Mouse (Mus musculus) neural tube, embryonic 11.5 days (tissue): ENCODE measurements around the gene Gm44596. TPM values are rescaled to one million over a fixed set of nuclear protein-coding genes. Genes with fewer than 3 reads are reported as not detected.
A peak's percentile ranks its signal among the peaks of the same experiment; 100 is the strongest.

ENCODE experiments used
- ATAC-seq: fragments of 200-750 bp; cut with Nextera tagmentation; 2 replicates; pipeline ENCODE4 v1.8.0; 2017; ENCODE audit warnings: moderate number of reproducible peaks, mild to moderate bottlenecking, moderate TSS enrichment, moderate library complexity; ENCODE audit not compliant: insufficient read depth, low FRiP score, low TSS enrichment
- DNase-seq: peaks from one replicate; pipeline ENCODE4 v3.0.0-alpha.2; 2015; ENCODE audit warnings: low spot score
- H3K27ac ChIP-seq: fragments of 300-500 bp; sonication (generic); 2 replicates; pipeline ENCODE4 v1.5.1; 2014; ENCODE audit warnings: low read depth, mild to moderate bottlenecking, low read length
- H3K27me3 ChIP-seq: fragments of 300-500 bp; sonication (generic); 2 replicates; pipeline ENCODE4 v1.6.1; 2014; ENCODE audit warnings: mild to moderate bottlenecking, low read length, mixed read lengths; ENCODE audit not compliant: control insufficient read depth, insufficient read depth
- H3K36me3 ChIP-seq: fragments of 300-500 bp; sonication (generic); 2 replicates; pipeline ENCODE4 v1.6.1; 2014; ENCODE audit warnings: mild to moderate bottlenecking, low read length, moderate library complexity, mixed read lengths; ENCODE audit not compliant: control insufficient read depth, insufficient read depth
- H3K4me1 ChIP-seq: fragments of 300-500 bp; sonication (generic); 2 replicates; pipeline ENCODE4 v1.6.1; 2014; ENCODE audit warnings: low read length, mixed read lengths; ENCODE audit not compliant: control insufficient read depth, insufficient read depth
- H3K4me2 ChIP-seq: fragments of 300-500 bp; sonication (generic); 2 replicates; pipeline ENCODE4 v1.6.1; 2014; ENCODE audit warnings: low read depth, mild to moderate bottlenecking, moderate library complexity
- H3K4me3 ChIP-seq: fragments of 300-500 bp; sonication (generic); 2 replicates; pipeline ENCODE4 v1.5.1; 2014; ENCODE audit warnings: low read depth, low read length
- H3K9ac ChIP-seq: fragments of 300-500 bp; sonication (generic); 2 replicates; pipeline ENCODE4 v1.6.1; 2014; ENCODE audit warnings: mild to moderate bottlenecking, low read length
- H3K9me3 ChIP-seq: fragments of 300-500 bp; sonication (generic); 2 replicates; pipeline ENCODE4 v1.6.1; 2016; ENCODE audit warnings: low read length; ENCODE audit not compliant: control insufficient read depth
- WGBS: fragments of 180-500 bp; shearing (Covaris S2); extraction: QIAGEN DNeasy Blood & Tissue Kit; methylation state at CpG from one replicate; pipeline ENCODE4 v1.1.7; 2014; 5-methylcytosine and 5-hydroxymethylcytosine counted together
- polyA plus RNA-seq: library from polyadenylated mRNA; unstranded; fragments of >200 nt; fragmentation: Nextera tagmentation; extraction: Ambion mirVana; gene quantifications from 2 replicates; pipeline ENCODE4 v1.2.1, GENCODE M21; 2014

Gm44596 gene
- polyA plus RNA-seq, 1 experiment from 2014 or later: not detected

DNA sequence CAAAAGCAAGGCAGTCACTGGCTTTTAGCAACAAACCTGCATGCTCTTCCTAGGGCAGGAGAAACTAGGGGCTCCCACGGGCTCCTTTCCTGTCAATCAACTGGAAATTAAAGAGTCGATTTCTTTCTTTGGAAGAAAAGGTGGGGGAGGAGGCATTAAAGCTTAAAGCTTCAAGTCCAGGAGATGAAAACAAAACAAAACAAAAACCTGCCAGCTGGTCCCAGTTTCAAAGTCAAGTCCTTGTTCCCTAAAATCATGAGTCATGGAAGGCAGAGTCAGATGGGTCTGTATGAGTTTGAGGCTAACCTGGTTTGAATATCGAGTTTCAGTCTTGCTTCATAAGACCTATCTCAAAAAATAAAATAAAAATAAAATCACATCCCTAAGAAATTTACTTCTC is 21.2 kb upstream of the Gm44596 start:
- H3K4me3 ChIP-seq: no peak overlapping the region
- ATAC-seq (no peak), DNase-seq (no peak)
- WGBS: 75% methylated on average over 3 of the region's 3 CpGs
- H3K27me3 ChIP-seq: no peaks in the 10 kb centered on the region
- H3K9ac ChIP-seq: no peak overlapping the region
- no peak overlapping the region; the same call in 1 of the 2 replicates for H3K4me2 ChIP-seq
- peaks cover 9% of the 10 kb centered on the region; the same call in 1 of the 2 replicates for H3K4me1 ChIP-seq
- H3K36me3 ChIP-seq: no peaks in the 10 kb centered on the region
- H3K9me3 ChIP-seq: no peaks in the 10 kb centered on the region
- H3K27ac ChIP-seq: no peak overlapping the region

DNA sequence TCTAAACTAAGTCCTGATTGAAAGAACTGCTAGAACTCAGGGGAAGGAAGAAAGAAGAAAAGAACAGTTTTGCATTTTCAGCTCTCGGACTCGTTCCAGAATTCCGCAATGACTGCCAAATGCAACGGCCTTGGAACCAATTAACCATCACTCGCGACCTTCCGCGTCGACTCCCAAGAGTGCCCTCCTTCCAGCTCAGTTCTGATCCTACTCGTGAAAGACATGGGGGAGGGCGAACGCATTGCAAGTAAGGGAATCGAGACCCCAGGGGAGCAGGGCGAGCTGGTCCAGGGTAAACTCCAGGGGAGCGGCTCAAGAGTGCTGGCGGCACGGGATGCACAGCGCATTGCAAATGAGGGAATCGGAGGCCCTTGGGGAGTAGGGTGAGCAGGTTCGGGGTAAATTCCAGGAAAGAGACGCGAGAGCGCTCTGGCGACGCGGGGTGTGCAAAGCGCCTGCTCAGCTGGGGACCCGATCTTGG is 20.1 kb upstream of the Gm44596 start:
- WGBS: under 1% methylated on average over 26 of the region's 28 CpGs
- DNase-seq (peak; percentile 19), ATAC-seq (peak; percentile 70)
- H3K9ac ChIP-seq: peak overlapping the region; percentile 74
- H3K27me3 ChIP-seq: no peaks in the 10 kb centered on the region
- peak overlapping the region; percentile 80 for H3K4me2 ChIP-seq
- H3K36me3 ChIP-seq: no peaks in the 10 kb centered on the region
- no peaks in the 10 kb centered on the region for H3K9me3 ChIP-seq
- peaks cover 9% of the 10 kb centered on the region; the same call in 1 of the 2 replicates for H3K4me1 ChIP-seq
- peak overlapping the region; percentile 81 for H3K4me3 ChIP-seq
- H3K27ac ChIP-seq: peak overlapping the region; percentile 76

DNA sequence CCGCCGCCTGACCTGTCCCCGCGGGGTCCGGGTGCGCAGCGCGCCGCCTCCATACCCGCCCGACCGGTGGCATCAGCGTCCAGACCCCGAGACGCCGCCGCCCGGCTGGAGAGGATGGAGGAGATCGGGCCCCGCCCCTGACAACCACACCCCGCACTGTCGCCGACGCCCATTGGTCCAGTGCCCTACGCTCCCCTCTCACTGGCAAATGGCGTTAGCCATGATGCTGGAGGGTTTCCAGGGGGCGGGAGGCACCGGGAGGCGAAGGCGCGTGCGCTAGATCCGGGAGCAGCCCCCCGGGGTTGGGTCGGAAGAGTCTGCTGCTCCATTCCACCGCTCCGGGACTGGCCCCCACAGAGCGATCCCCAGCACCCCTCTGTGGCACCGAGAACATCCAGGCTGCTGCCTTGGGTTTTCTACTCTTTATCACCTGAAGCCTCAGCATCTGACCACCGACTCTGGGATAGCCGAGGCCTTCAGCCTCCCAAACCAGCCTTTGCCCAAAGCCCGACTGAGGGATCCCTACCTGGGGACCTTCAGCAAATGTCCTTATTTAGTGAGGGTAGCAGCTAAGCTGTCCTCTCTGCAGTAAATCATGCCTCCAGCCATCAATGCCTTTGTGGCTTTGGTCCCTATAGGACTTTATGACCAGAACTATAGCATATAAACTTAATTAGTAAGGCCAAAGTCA is 19.4 kb upstream of the Gm44596 start, which contains the start of gene Tulp3:
TSS of gene Tulp3 (minus strand) at position 126 of the 691 bp plus-strand sequence.
- Histone ChIP-seq H3K9me3 (no peaks in the 10 kb centered on the region), H3K4me1 (peaks cover 9% of the 10 kb centered on the region; the same call in 1 of the 2 replicates), H3K27ac (peak within 1 kb of the TSS; percentile 76), H3K36me3 (no peaks in the 10 kb centered on the region), H3K27me3 (no peaks in the 10 kb centered on the region), H3K4me3 (peak within 1 kb of the TSS; percentile 81), H3K9ac (peak within 1 kb of the TSS; percentile 74), H3K4me2 (peak within 1 kb of the TSS; percentile 80)
- DNase-seq (peak; percentile 97), ATAC-seq (peak; percentile 100)
- under 1% methylated on average over 41 of the region's 42 CpGs for WGBS

DNA sequence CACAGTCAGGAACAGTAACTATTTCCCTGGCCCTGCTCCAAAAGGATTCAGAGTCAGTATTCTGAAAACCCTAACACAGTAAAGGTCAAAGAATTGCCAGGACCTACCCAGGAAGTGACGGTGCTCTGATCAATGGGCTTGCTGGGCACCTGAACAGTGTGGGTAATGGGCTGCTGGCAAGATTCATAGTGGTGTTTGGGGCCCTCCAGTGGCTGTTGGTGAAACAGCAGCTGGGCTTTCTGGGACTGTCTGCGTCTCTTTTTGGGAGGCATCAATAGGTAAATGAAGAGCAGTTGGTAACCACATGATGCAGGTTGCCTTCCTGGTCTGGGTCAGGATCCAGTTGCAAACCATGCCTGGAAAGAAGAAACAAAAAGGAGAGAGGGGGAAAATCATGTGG is 16.3 kb upstream of the Gm44596 start:
- peaks cover 15% of the 10 kb centered on the region; the same call in 1 of the 2 replicates for H3K4me1 ChIP-seq
- ATAC-seq (no peak), DNase-seq (peak; percentile 69)
- H3K27me3 ChIP-seq: no peaks in the 10 kb centered on the region
- no peak overlapping the region for H3K4me2 ChIP-seq
- WGBS: 15% methylated on average over 2 of the region's 2 CpGs
- H3K4me3 ChIP-seq: no peak overlapping the region
- no peaks in the 10 kb centered on the region for H3K36me3 ChIP-seq
- H3K9me3 ChIP-seq: no peaks in the 10 kb centered on the region
- no peak overlapping the region for H3K27ac ChIP-seq
- no peak overlapping the region for H3K9ac ChIP-seq

DNA sequence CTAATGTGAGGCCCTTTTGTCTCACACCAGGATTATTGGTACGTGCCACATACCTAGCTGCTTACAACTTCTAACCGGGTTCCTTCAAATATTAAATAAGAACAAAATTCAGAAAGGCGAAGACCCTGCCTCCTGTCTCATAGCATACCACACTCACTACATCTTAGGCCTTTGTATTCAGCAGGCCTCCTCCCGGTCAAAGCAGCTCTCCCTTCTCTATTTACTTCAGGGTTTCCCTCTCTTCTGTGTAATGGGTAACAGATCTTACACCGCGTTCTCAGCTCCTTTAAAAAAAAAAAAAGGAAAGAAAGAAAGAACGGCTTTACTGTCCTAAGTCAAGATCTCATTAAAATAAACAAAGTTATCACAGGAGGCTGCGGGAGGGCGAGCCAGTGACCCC is 13.4 kb upstream of the Gm44596 start:
- Histone ChIP-seq H3K36me3 (peaks cover 4% of the 10 kb centered on the region), H3K9ac (peak overlapping the region; percentile 95), H3K27me3 (no peaks in the 10 kb centered on the region), H3K27ac (peak overlapping the region; percentile 91), H3K9me3 (no peaks in the 10 kb centered on the region), H3K4me3 (peak overlapping the region; percentile 71), H3K4me1 (peaks cover 9% of the 10 kb centered on the region; the same call in 1 of the 2 replicates), H3K4me2 (peak overlapping the region; percentile 79)
- 19% methylated on average over 9 of the region's 9 CpGs for WGBS
- DNase-seq: no peak
- no peak for ATAC-seq

DNA sequence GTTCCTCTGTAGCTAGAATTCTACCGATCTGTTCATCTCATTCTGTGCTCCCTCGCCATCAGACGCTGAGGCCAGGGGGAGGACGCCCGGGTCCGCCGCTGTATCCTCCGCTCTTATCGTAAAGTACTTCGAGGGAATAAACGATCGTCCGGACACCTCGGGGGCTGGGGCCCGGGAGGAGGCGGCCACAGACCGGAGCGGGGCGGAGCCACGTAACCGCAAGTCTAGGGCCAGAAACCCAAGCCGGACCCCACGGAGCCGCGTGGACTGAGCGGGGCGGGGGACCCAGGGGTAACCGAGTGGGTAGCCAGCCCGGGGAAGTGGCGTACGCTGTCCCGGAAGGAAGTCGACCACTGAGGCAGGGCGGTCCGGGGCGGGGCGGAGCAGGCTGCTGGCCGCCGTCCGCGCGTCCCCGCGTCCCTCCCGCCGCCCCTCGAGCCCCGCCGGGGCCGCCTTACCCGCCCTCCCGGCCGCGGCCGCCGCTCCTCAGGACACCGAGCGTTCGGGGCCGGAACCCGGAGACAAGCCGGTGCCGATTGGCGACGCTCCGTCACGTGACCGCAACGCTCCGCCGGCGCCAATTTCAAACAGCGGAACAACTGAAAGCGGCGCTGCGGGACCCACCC is 12.8 kb upstream of the Gm44596 start, which contains the start of the genes Rhno1 and Foxm1:
TSS of gene Rhno1 (minus strand) at position 531 of the 626 bp plus-strand sequence.
TSS of gene Foxm1 (plus strand) at position 587 of the 626 bp plus-strand sequence.
- WGBS: 1% methylated on average over 65 of the region's 76 CpGs
- DNase-seq: peak; percentile 88
- Histone ChIP-seq H3K4me1 (peaks cover 9% of the 10 kb centered on the region; the same call in 1 of the 2 replicates), H3K9ac (peak within 1 kb of the TSS; percentile 95), H3K4me2 (peak within 1 kb of the TSS; percentile 79), H3K27me3 (no peaks in the 10 kb centered on the region), H3K4me3 (peak within 1 kb of the TSS; percentile 71), H3K36me3 (peaks cover 7% of the 10 kb centered on the region), H3K27ac (peak within 1 kb of the TSS; percentile 91), H3K9me3 (no peaks in the 10 kb centered on the region)
- peak; percentile 89 for ATAC-seq

DNA sequence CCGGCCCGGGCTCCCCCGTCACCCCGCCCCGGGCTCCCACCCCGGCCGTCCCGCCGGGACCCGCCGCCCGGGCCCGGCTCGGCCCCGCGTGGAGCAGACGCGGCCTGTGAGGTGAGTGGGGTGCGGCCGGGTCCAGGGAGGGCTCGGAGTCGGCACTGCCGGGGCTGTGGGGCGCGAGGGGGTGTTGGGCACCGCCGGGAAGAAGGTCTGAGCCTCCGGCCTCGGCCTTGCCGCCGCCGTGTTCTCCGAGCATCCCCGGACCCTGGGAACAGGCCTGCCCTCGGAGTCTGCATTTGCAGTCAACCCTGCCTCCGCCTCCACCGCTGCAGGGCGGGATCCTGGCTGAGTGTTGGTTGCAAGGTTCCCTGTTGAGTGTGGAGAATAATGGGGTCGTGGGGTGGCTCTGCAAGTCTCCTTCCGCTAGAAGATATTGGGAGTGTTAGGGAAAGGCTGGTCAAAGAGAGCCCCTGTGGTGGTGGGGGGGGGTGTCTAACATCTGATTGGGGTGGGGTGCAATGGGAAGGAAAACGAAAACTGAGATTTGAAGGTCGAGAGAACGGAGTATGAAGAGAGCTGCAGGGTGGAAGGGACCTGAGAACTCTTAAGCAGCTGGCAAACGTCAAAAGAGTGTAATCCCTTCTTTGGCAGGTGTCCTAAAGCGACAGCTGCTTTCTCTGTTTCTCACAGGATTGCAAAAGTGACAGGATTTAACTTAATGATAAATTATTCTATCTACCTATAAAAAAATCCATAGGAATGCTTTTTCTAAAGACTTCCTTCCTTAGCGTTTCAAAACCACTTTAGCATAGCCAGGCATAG is 12.1 kb upstream of the Gm44596 start:
- Histone ChIP-seq H3K36me3 (peaks cover 7% of the 10 kb centered on the region), H3K27ac (peak overlapping the region; percentile 91), H3K9ac (peak overlapping the region; percentile 95), H3K27me3 (no peaks in the 10 kb centered on the region), H3K9me3 (no peaks in the 10 kb centered on the region), H3K4me1 (peaks cover 9% of the 10 kb centered on the region; the same call in 1 of the 2 replicates), H3K4me2 (peak overlapping the region; percentile 79), H3K4me3 (peak overlapping the region; percentile 71)
- DNase-seq (peak; percentile 50), ATAC-seq (peak; percentile 63)
- WGBS: 2% methylated on average over 35 of the region's 46 CpGs

DNA sequence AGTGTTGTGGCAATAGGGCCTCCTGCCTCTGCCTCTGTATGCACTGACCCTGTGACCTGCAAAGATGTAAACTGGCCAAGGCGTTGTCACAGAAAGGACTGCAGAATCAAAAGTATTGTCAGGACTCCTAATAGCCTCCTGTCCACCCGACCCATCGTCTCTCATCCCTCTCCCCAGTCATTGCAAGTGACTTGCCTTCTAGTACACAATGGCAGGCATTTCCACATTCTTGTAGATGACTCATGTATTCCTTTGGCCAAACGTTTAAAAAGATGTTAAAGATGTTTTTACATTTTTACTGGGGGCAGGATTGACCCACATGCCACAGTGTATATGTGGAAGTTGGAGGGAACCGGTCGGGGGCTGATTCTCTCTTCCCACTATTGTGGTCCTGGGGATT is 10.6 kb upstream of the Gm44596 start:
- no peak overlapping the region for H3K4me3 ChIP-seq
- no peak for DNase-seq
- H3K27ac ChIP-seq: no peak overlapping the region
- peak overlapping the region; percentile 4; the same call in 1 of the 2 replicates for H3K4me2 ChIP-seq
- H3K9ac ChIP-seq: no peak overlapping the region
- no peak for ATAC-seq
- 80% methylated on average over 6 of the region's 6 CpGs for WGBS
- H3K4me1 ChIP-seq: peaks cover 9% of the 10 kb centered on the region; the same call in 1 of the 2 replicates
- no peaks in the 10 kb centered on the region for H3K27me3 ChIP-seq
- H3K36me3 ChIP-seq: peaks cover 11% of the 10 kb centered on the region
- no peaks in the 10 kb centered on the region for H3K9me3 ChIP-seq
